Comparison of ENCODE assay signal across 8 mouse cellular contexts in genomic region chrX:140997912-140998545, GRCm38 (mm10).
"Had no signal": no experiment of that assay in that cellular context is flagged by ENCODE, and none has a peak within 500 bp of the region (broad histone marks: within the 10 kb centered on the region; RNA-seq: fewer than 3 reads in every experiment).

No protein-coding gene starts in this region.

- H3K36me3 ChIP-seq: limb, embryonic 10.5 days had no signal

- H3K9ac ChIP-seq: liver, embryonic 15.5 days; neural tube, embryonic 12.5 days had no signal

- H3K4me3 ChIP-seq: left cerebral cortex, adult 2 months; limb, embryonic 10.5 days; liver, embryonic 15.5 days; neural tube, embryonic 12.5 days had no signal

- H3K27me3 ChIP-seq: liver, embryonic 15.5 days had no signal

- DNase-seq: kidney, adult 11 months; kidney, adult 9 months; kidney, postnatal 10 days had no signal

- H3K4me1 ChIP-seq: limb, embryonic 10.5 days; liver, embryonic 15.5 days had no signal

- H3K27ac ChIP-seq: left cerebral cortex, adult 2 months; limb, embryonic 10.5 days; liver, embryonic 15.5 days; neural tube, embryonic 12.5 days; stomach, postnatal 0 days had no signal

- H3K4me2 ChIP-seq: liver, embryonic 15.5 days; neural tube, embryonic 12.5 days had no signal

- H3K9me3 ChIP-seq: limb, embryonic 10.5 days; liver, embryonic 15.5 days; neural tube, embryonic 12.5 days had no signal
